Mouse (Mus musculus) ES-Bruce4 (cell line): ENCODE data around the gene Gps1. TPM values are rescaled to one million over a fixed set of nuclear protein-coding genes. Genes with fewer than 3 reads are reported as not detected.
A peak's percentile ranks its signal among the peaks of the same experiment; 100 is the strongest.

Source experiments
- H3K27ac ChIP-seq: 2 replicates; pipeline ENCODE4 v1.5.1; 2012; ENCODE audit warnings: low read length, inconsistent platforms; ENCODE audit not compliant: insufficient read depth
- H3K27me3 ChIP-seq: 2 replicates; pipeline ENCODE4 v1.6.1; 2012; ENCODE audit warnings: mild to moderate bottlenecking, low read length, inconsistent platforms; ENCODE audit not compliant: control insufficient read depth, poor library complexity, insufficient read depth, severe bottlenecking
- H3K36me3 ChIP-seq: 2 replicates; pipeline ENCODE4 v1.6.1; 2012; ENCODE audit warnings: inconsistent platforms, mild to moderate bottlenecking, low read length, moderate library complexity; ENCODE audit not compliant: control insufficient read depth, poor library complexity, insufficient read depth, severe bottlenecking
- H3K4me1 ChIP-seq: one replicate; pipeline ENCODE4 v1.8.1; 2011; ENCODE audit warnings: low read length; ENCODE audit not compliant: control insufficient read depth, insufficient read depth
- H3K4me3 ChIP-seq: 2 replicates; pipeline ENCODE4 v1.5.1; 2011; ENCODE audit warnings: low read depth, mild to moderate bottlenecking, low read length
- H3K9ac ChIP-seq: 2 replicates; pipeline ENCODE4 v1.6.1; 2012; ENCODE audit warnings: low read depth, mild to moderate bottlenecking, inconsistent platforms; ENCODE audit not compliant: poor library complexity, severe bottlenecking
- H3K9me3 ChIP-seq: replicated peaks from 2 replicates; pipeline ENCODE4 v1.6.1; 2012; ENCODE audit warnings: mild to moderate bottlenecking, low read length, inconsistent platforms; ENCODE audit not compliant: control insufficient read depth, poor library complexity, insufficient read depth, severe bottlenecking
- CTCF ChIP-seq: IDR thresholded peaks from one replicate; pipeline ENCODE4 v1.8.1; 2011; ENCODE audit warnings: low read depth, low read length
- EP300 ChIP-seq: IDR thresholded peaks from 2 replicates; pipeline ENCODE4 v1.6.1; 2011; ENCODE audit warnings: low read depth, low read length; ENCODE audit not compliant: insufficient read depth
- POLR2A ChIP-seq: IDR thresholded peaks from one replicate; pipeline ENCODE4 v1.8.1; 2011; ENCODE audit warnings: low read length; ENCODE audit not compliant: insufficient read depth
- polyA plus RNA-seq: library from polyadenylated mRNA; stranded (reverse); fragments of >200 nt; gene quantifications from 2 replicates; pipeline ENCODE4 v1.2.4, GENCODE M21; 2011; ENCODE audit warnings: low read depth; ENCODE audit not compliant: missing spikeins, insufficient read depth, insufficient read length

The Gps1 gene
- polyA plus RNA-seq, 1 experiment: 92.0 TPM

GRCm38 (mm10) chr11:120795756-120796613 is 11.9 kb downstream of the Gps1 start, which contains the start of gene Dus1l:
Gene Dus1l (minus strand): TSS chr11:120796403.
- H3K27me3 ChIP-seq: no peaks in the 10 kb centered on the region
- H3K4me3 ChIP-seq: peak within 1 kb of the TSS; percentile 90
- peak within 1 kb of the TSS; percentile 86 for H3K9ac ChIP-seq
- H3K27ac ChIP-seq: peak within 1 kb of the TSS; percentile 55
- TF ChIP-seq CTCF (no peak), EP300 (peak; percentile 80; the same call in 1 of the 2 replicates)
- H3K4me1 ChIP-seq: no peaks in the 10 kb centered on the region
- peaks cover 15% of the 10 kb centered on the region for H3K36me3 ChIP-seq
- no peaks in the 10 kb centered on the region for H3K9me3 ChIP-seq

- H3K4me3 ChIP-seq: peak overlapping the region; percentile 45
- no peaks in the 10 kb centered on the region for H3K9me3 ChIP-seq
- TF ChIP-seq EP300: no peak
- TF ChIP-seq CTCF: no peak
- TF ChIP-seq POLR2A: no peak
- H3K36me3 ChIP-seq: peaks cover 9% of the 10 kb centered on the region
- H3K27ac ChIP-seq: peak overlapping the region; percentile 55
- peak overlapping the region; percentile 48 for H3K9ac ChIP-seq
- H3K27me3 ChIP-seq: no peaks in the 10 kb centered on the region
- no peaks in the 10 kb centered on the region for H3K4me1 ChIP-seq
Observed at GRCm38 (mm10) chr11:120796614-120796946, 12.5 kb downstream of the Gps1 start.

- Histone ChIP-seq H3K9me3 (no peaks in the 10 kb centered on the region), H3K36me3 (no peaks in the 10 kb centered on the region), H3K27me3 (no peaks in the 10 kb centered on the region), H3K27ac (no peak overlapping the region), H3K4me3 (no peak overlapping the region), H3K4me1 (no peaks in the 10 kb centered on the region), H3K9ac (no peak overlapping the region)
- TF ChIP-seq POLR2A: no peak
- TF ChIP-seq CTCF: no peak
- TF ChIP-seq EP300: no peak
Observed at GRCm38 (mm10) chr11:120798244-120798643, 14.2 kb downstream of the Gps1 start.

GRCm38 (mm10) chr11:120799316-120799890 is 15.3 kb downstream of the Gps1 start:
- H3K36me3 ChIP-seq: no peaks in the 10 kb centered on the region
- no peaks in the 10 kb centered on the region for H3K9me3 ChIP-seq
- no peaks in the 10 kb centered on the region for H3K4me1 ChIP-seq
- H3K27ac ChIP-seq: peak overlapping the region; percentile 84
- no peaks in the 10 kb centered on the region for H3K27me3 ChIP-seq
- H3K4me3 ChIP-seq: no peak overlapping the region
- TF ChIP-seq EP300 (no peak), CTCF (no peak), POLR2A (no peak)
- H3K9ac ChIP-seq: peak overlapping the region; percentile 36; the same call in 1 of the 2 replicates

GRCm38 (mm10) chr11:120800061-120800904 is 16.2 kb downstream of the Gps1 start:
- H3K27ac ChIP-seq: peak overlapping the region; percentile 84
- peak overlapping the region; percentile 33; the same call in 1 of the 2 replicates for H3K4me3 ChIP-seq
- peak overlapping the region; percentile 21 for H3K9ac ChIP-seq

More at GRCm38 (mm10) chr11:120800061-120800904, 16.2 kb downstream of the Gps1 start:
- Histone ChIP-seq H3K4me1 (no peaks in the 10 kb centered on the region), H3K9me3 (no peaks in the 10 kb centered on the region), H3K36me3 (no peaks in the 10 kb centered on the region), H3K27me3 (no peaks in the 10 kb centered on the region)
- TF ChIP-seq POLR2A: no peak
- TF ChIP-seq CTCF: peak; percentile 86
- TF ChIP-seq EP300: 0 out of 2 replicates have a peak, but pooled peaks have one; percentile 33
